In genomic region chr6:51168048-51168447, GRCm38 (mm10) we compare ENCODE assay signal across 8 mouse cellular contexts.
DNase-seq lines count a peak whose midpoint lies in the region; ATAC-seq and TF ChIP-seq lines count a peak whose summit lies in the region.

No protein-coding gene starts in this region.

- no peaks in the 10 kb centered on the region for H3K79me2 ChIP-seq in liver, adult 2 months (ENCODE audit: control insufficient read depth, insufficient read depth, low read length)

- H3K9me3 ChIP-seq in stomach, embryonic 15.5 days = no peaks in the 10 kb centered on the region

- no peak overlapping the region for H3K27ac ChIP-seq in liver, adult 2 months (replicated peaks; ENCODE audit: insufficient read depth, low read depth, low read length)
- H3K27ac ChIP-seq in stomach, embryonic 15.5 days = peak overlapping the region; percentile 95

- H3K4me2 ChIP-seq in stomach, embryonic 15.5 days = peak overlapping the region; percentile 62

- peak; percentile 53 for DNase-seq in cerebellum, adult 11 months
- peak; percentile 84 for DNase-seq in embryo, embryonic 11.5 days (ENCODE audit: low read depth, low spot score)
- peak; percentile 98 for DNase-seq in heart, adult 11 months
- DNase-seq in kidney, adult 11 months = peak; percentile 38
- DNase-seq in liver, adult 2 months (ENCODE audit: extremely low read depth, low read depth, low spot score) = no peak
- DNase-seq in naive thymus-derived CD4-positive, alpha-beta T cell, adult 2 months (ENCODE audit: low read depth) = peak; percentile 58

- WGBS in liver, adult 2 months = 10% methylated on average over 11 of the region's 11 CpGs
- 3% methylated on average over 11 of the region's 11 CpGs for WGBS in stomach, embryonic 15.5 days

- no peak overlapping the region for H3K9ac ChIP-seq in liver, adult 2 months (ENCODE audit: low read depth, low read length)
- H3K9ac ChIP-seq in stomach, embryonic 15.5 days = no peak overlapping the region

- peaks cover 18% of the 10 kb centered on the region; the same call in 1 of the 2 replicates for H3K27me3 ChIP-seq in liver, adult 2 months (ENCODE audit: control insufficient read depth, insufficient read depth, low read length)
- H3K27me3 ChIP-seq in stomach, embryonic 15.5 days (replicated peaks) = no peaks in the 10 kb centered on the region

- TF ChIP-seq POLR2A in liver, adult 2 months (IDR thresholded peaks at IDR 0.05; ENCODE audit: extremely low read depth, insufficient read depth, low read length) = no peak

- TF ChIP-seq CTCF in liver, adult 2 months (IDR thresholded peaks at IDR 0.05; ENCODE audit: low read depth, low read length) = peak; percentile 70

- H3K4me3 ChIP-seq in liver, adult 2 months (ENCODE audit: insufficient read depth, low read depth, low read length) = no peak overlapping the region
- no peak overlapping the region; the same call in 1 of the 2 replicates for H3K4me3 ChIP-seq in stomach, embryonic 15.5 days (replicated peaks)

- no peak for ATAC-seq in cerebellum, adult (ENCODE audit: insufficient number of reproducible peaks, low FRiP score, low TSS enrichment)
- ATAC-seq in stomach, embryonic 15.5 days (ENCODE audit: insufficient read depth, low FRiP score, low read depth) = no peak

- no peaks in the 10 kb centered on the region; the same call in 1 of the 2 replicates for H3K4me1 ChIP-seq in liver, adult 2 months (ENCODE audit: control insufficient read depth, insufficient read depth, low read length)
- H3K4me1 ChIP-seq in stomach, embryonic 15.5 days = peaks cover 9% of the 10 kb centered on the region

- no peaks in the 10 kb centered on the region for H3K36me3 ChIP-seq in liver, adult 2 months (ENCODE audit: control insufficient read depth, insufficient read depth, low read length)
- no peaks in the 10 kb centered on the region for H3K36me3 ChIP-seq in stomach, embryonic 15.5 days
